Mouse (Mus musculus) stomach, postnatal 0 days (tissue): ENCODE data around the gene Gm10490.

Experiments
- CTCF ChIP-seq: IDR thresholded peaks from 2 replicates; pipeline ENCODE4 v1.5.1; 2016; ENCODE audit warnings: antibody characterized with exemption, low read depth, mild to moderate bottlenecking, moderate library complexity
- EP300 ChIP-seq: optimal IDR thresholded peaks from 2 replicates; pipeline ENCODE3; 2016; ENCODE audit warnings: antibody characterized with exemption

- TF ChIP-seq CTCF (no peak), EP300 (no peak)
Observed at GRCm38 (mm10) chrX:7867141-7867540, 42.2 kb upstream of the Gm10490 start.
